Mouse (Mus musculus): ENCODE results near the gene Wdr74. TPM values are rescaled to one million over a fixed set of nuclear protein-coding genes. Genes with fewer than 3 reads are reported as not detected.

The Wdr74 gene
- total and polyA plus RNA-seq, 3 experiments: 133 to 235 (median 203) TPM

GRCm38 (mm10) chr19:8691871-8692539 is 43.6 kb upstream of the Wdr74 start:
- no peak for TF ChIP-seq POLR2AphosphoS2 (IDR thresholded peaks at IDR 0.05; ENCODE audit: low read depth, low read length)
- no peak for TF ChIP-seq CHD1 (IDR thresholded peaks at IDR 0.05; ENCODE audit: low read depth, low read length)
- TF ChIP-seq SIN3A (IDR thresholded peaks at IDR 0.05; ENCODE audit: low read length): no peak
- TF ChIP-seq CTCF (conservative IDR thresholded peaks at IDR 0.05 in 1 of 2, IDR thresholded peaks at IDR 0.05 in 1 of 2; ENCODE audit: low read depth in 2 of 2, low read length in 2 of 2): no peak
- TF ChIP-seq ZC3H11A (IDR thresholded peaks at IDR 0.05; ENCODE audit: low read depth, low read length): no peak
- peak; percentile 68 for TF ChIP-seq ZNF384 (IDR thresholded peaks at IDR 0.05; ENCODE audit: low read depth, low read length)
- dilution Hi-C loops (cut with MboI; ENCODE audit: extremely low pct_ligation_motif_present, extremely low pct_unique_long_range_greater_than_20kb, low sequenced_read_pairs): loop anchor here (25.0 kb wide), 1 partner anchor 105 kb away; the partner anchor contains the start of gene Slc22a8
- Histone ChIP-seq H3K4me2 (ENCODE audit: insufficient read depth, low read depth, poor library complexity, severe bottlenecking) (peak overlapping the region; percentile 26; the same call in 1 of the 2 replicates), H3K9ac (ENCODE audit: insufficient read depth, low read depth) (no peak overlapping the region), H3K4me3 (replicated peaks in 1 of 3; ENCODE audit: low read depth in 2 of 3, low read length in 2 of 3, poor library complexity in 1 of 3) (no peak overlapping the region), H3K27me3 (replicated peaks) (no peaks in the 10 kb centered on the region), H3K79me2 (replicated peaks; ENCODE audit: control insufficient read depth, extremely low read depth, insufficient read depth, poor library complexity, severe bottlenecking) (no peaks in the 10 kb centered on the region), H3K36me3 (replicated peaks in 1 of 2; ENCODE audit: control insufficient read depth in 1 of 2, insufficient read depth in 1 of 2, low read length in 1 of 2) (no peaks in the 10 kb centered on the region), H3K9me3 (replicated peaks; ENCODE audit: low read length) (no peaks in the 10 kb centered on the region), H3K4me1 (ENCODE audit: control insufficient read depth in 1 of 2, insufficient read depth in 2 of 2) (peaks cover 0 to 13% of the 10 kb centered on the region in 2 experiments; a peak in 2 of 4 replicates), H3K27ac (ENCODE audit: insufficient read depth, low read depth) (no peak overlapping the region)
- no peak for DNase-seq (ENCODE audit: extremely low read depth)
- in situ Hi-C loops (cut with MboI; ENCODE audit: low pct_ligation_motif_present, low pct_unique_long_range_greater_than_20kb, low sequenced_read_pairs): no loop called here

DNA sequence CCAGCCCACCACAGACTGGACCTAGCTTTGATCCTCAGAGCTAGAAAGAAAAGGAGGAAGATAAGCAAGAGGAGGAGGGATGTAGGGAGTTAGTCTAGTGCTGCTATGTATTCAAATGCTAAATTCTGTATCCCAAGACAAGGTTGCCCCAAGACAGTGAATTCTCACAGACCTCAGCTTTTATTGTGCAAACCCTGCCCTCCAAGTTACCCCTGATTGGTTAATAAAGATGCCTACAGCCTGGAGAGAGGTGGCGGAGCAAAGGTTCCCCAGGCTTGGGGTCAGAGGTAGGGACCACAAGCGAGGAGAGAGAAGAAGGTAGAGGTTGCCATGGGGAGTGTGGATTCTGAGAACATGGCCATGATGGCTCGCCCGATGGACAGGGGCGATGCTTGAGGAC is 42.9 kb upstream of the Wdr74 start:
- dilution Hi-C loops (cut with MboI; ENCODE audit: extremely low pct_ligation_motif_present, extremely low pct_unique_long_range_greater_than_20kb, low sequenced_read_pairs) (loop anchor here (25.0 kb wide), 1 partner anchor 105 kb away; the partner anchor contains the start of gene Slc22a8), in situ Hi-C loops (cut with MboI; ENCODE audit: low pct_ligation_motif_present, low pct_unique_long_range_greater_than_20kb, low sequenced_read_pairs) (no loop called here)
- H3K27me3 ChIP-seq (replicated peaks): no peaks in the 10 kb centered on the region

DNA sequence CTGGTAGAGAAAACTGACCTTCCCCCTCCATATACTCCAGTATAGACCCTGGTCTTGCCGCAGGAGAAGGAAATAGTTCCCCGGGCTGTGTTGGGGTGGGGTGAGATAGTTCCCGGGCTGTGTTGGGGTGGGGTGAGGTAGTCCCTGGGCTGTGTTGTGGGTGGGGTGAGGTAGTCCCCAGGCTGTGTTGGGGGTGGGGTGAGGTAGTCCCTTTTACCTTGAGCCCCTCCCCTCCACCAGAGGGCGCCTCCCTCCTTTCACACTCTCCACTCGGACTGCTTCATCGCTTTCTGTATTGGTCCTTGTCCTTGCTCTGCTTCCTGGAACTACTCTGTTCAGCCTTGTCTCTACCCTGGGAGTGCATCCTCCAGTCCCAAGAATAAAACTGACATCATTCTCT is 40.3 kb upstream of the Wdr74 start:
- peak; percentile 69 for DNase-seq (ENCODE audit: extremely low read depth)
- Histone ChIP-seq H3K79me2 (replicated peaks; ENCODE audit: control insufficient read depth, extremely low read depth, insufficient read depth, poor library complexity, severe bottlenecking) (no peaks in the 10 kb centered on the region), H3K4me3 (replicated peaks in 1 of 3; ENCODE audit: low read depth in 2 of 3, low read length in 2 of 3, poor library complexity in 1 of 3) (no peak overlapping the region), H3K4me1 (ENCODE audit: control insufficient read depth in 1 of 2, insufficient read depth in 2 of 2) (peaks cover 0 to 13% of the 10 kb centered on the region in 2 experiments; a peak in 2 of 4 replicates), H3K27me3 (replicated peaks) (no peaks in the 10 kb centered on the region), H3K27ac (ENCODE audit: insufficient read depth, low read depth) (no peak overlapping the region), H3K36me3 (replicated peaks in 1 of 2; ENCODE audit: control insufficient read depth in 1 of 2, insufficient read depth in 1 of 2, low read length in 1 of 2) (no peaks in the 10 kb centered on the region), H3K9me3 (replicated peaks; ENCODE audit: low read length) (no peaks in the 10 kb centered on the region), H3K4me2 (ENCODE audit: insufficient read depth, low read depth, poor library complexity, severe bottlenecking) (peak overlapping the region; percentile 19), H3K9ac (ENCODE audit: insufficient read depth, low read depth) (peak overlapping the region; percentile 9; the same call in 1 of the 2 replicates)
- dilution Hi-C loops (cut with MboI; ENCODE audit: extremely low pct_ligation_motif_present, extremely low pct_unique_long_range_greater_than_20kb, low sequenced_read_pairs): loop anchor here (25.0 kb wide), 1 partner anchor 108 kb away; the partner anchor contains the start of gene Slc22a8
- in situ Hi-C loops (cut with MboI; ENCODE audit: low pct_ligation_motif_present, low pct_unique_long_range_greater_than_20kb, low sequenced_read_pairs): no loop called here
- TF ChIP-seq BHLHE40 (IDR thresholded peaks at IDR 0.05; ENCODE audit: low read depth, low read length): no peak
- TF ChIP-seq ZC3H11A (IDR thresholded peaks at IDR 0.05; ENCODE audit: low read depth, low read length): no peak
- no peak for TF ChIP-seq ETS1 (conservative IDR thresholded peaks at IDR 0.05; ENCODE audit: low read depth, low read length)
- no peak for TF ChIP-seq E2F4 (IDR thresholded peaks at IDR 0.05; ENCODE audit: insufficient replicate concordance, low read depth, low read length)
- no peak for TF ChIP-seq PAX5 (IDR thresholded peaks at IDR 0.05; ENCODE audit: low read length)
- no peak for TF ChIP-seq KAT2A (IDR thresholded peaks at IDR 0.05; ENCODE audit: insufficient replicate concordance, low read length)
- no peak for TF ChIP-seq ZNF384 (IDR thresholded peaks at IDR 0.05; ENCODE audit: low read depth, low read length)
- 0 out of 2 replicates have a peak, but pooled peaks have one; percentile 25 for TF ChIP-seq POLR2A (IDR thresholded peaks at IDR 0.05; ENCODE audit: low read depth, low read length)
- no peak for TF ChIP-seq TBP (conservative IDR thresholded peaks at IDR 0.05; ENCODE audit: low read depth, low read length)
- TF ChIP-seq USF2 (conservative IDR thresholded peaks at IDR 0.05; ENCODE audit: low read depth, low read length): no peak
- TF ChIP-seq MAFK (IDR thresholded peaks at IDR 0.05; ENCODE audit: insufficient replicate concordance, low read length): no peak
- TF ChIP-seq EP300 (IDR thresholded peaks at IDR 0.05; ENCODE audit: low read length): no peak
- TF ChIP-seq SMC3 (IDR thresholded peaks at IDR 0.05; ENCODE audit: low read depth, low read length): peak; percentile 44
- TF ChIP-seq NRF1 (IDR thresholded peaks at IDR 0.05; ENCODE audit: low read depth, low read length): no peak
- no peak for TF ChIP-seq USF1 (IDR thresholded peaks at IDR 0.05; ENCODE audit: low read depth, low read length)
- no peak for TF ChIP-seq HCFC1 (IDR thresholded peaks at IDR 0.05; ENCODE audit: low read depth, low read length)
- TF ChIP-seq RAD21 (IDR thresholded peaks at IDR 0.05; ENCODE audit: low read depth, low read length): peak; percentile 58

More for the DNA sequence above, 42.9 kb upstream of the Wdr74 start:
- TF ChIP-seq USF1 (IDR thresholded peaks at IDR 0.05; ENCODE audit: low read depth, low read length) (no peak), TCF12 (IDR thresholded peaks at IDR 0.05; ENCODE audit: low read depth, low read length) (no peak), CHD2 (IDR thresholded peaks at IDR 0.05; ENCODE audit: low read length) (no peak), BHLHE40 (IDR thresholded peaks at IDR 0.05; ENCODE audit: low read depth, low read length) (no peak), RAD21 (IDR thresholded peaks at IDR 0.05; ENCODE audit: low read depth, low read length) (no peak), MAX (IDR thresholded peaks at IDR 0.05; ENCODE audit: low read length) (no peak), JUND (conservative IDR thresholded peaks at IDR 0.05; ENCODE audit: low read depth, low read length) (no peak), SMC3 (IDR thresholded peaks at IDR 0.05; ENCODE audit: low read depth, low read length) (no peak), ZNF384 (IDR thresholded peaks at IDR 0.05; ENCODE audit: low read depth, low read length) (no peak), KAT2A (IDR thresholded peaks at IDR 0.05; ENCODE audit: insufficient replicate concordance, low read length) (no peak), MAFK (IDR thresholded peaks at IDR 0.05; ENCODE audit: insufficient replicate concordance, low read length) (no peak)
- H3K79me2 ChIP-seq (replicated peaks; ENCODE audit: control insufficient read depth, extremely low read depth, insufficient read depth, poor library complexity, severe bottlenecking): no peaks in the 10 kb centered on the region
- H3K4me3 ChIP-seq (replicated peaks in 1 of 3; ENCODE audit: low read depth in 2 of 3, low read length in 2 of 3, poor library complexity in 1 of 3): no peak overlapping the region
- DNase-seq (ENCODE audit: extremely low read depth): no peak
- H3K4me1 ChIP-seq (ENCODE audit: control insufficient read depth in 1 of 2, insufficient read depth in 2 of 2): peaks cover 0 to 13% of the 10 kb centered on the region in 2 experiments; a peak in 2 of 4 replicates
- H3K27ac ChIP-seq (ENCODE audit: insufficient read depth, low read depth): no peak overlapping the region
- H3K9ac ChIP-seq (ENCODE audit: insufficient read depth, low read depth): no peak overlapping the region
- no peak overlapping the region for H3K4me2 ChIP-seq (ENCODE audit: insufficient read depth, low read depth, poor library complexity, severe bottlenecking)
- no peaks in the 10 kb centered on the region for H3K36me3 ChIP-seq (replicated peaks in 1 of 2; ENCODE audit: control insufficient read depth in 1 of 2, insufficient read depth in 1 of 2, low read length in 1 of 2)
- H3K9me3 ChIP-seq (replicated peaks; ENCODE audit: low read length): no peaks in the 10 kb centered on the region
